Mouse (Mus musculus) forebrain, embryonic 10.5 days (tissue): ENCODE results near the gene Gm28043. TPM values are rescaled to one million over a fixed set of nuclear protein-coding genes. Genes with fewer than 3 reads are reported as not detected.
"Not testable (repeated sequence)": the region's sequence is repeated elsewhere in the genome, so short reads cannot be mapped to it uniquely, and the experiment has no call there.

Experiments
- DNase-seq: peaks from one replicate; pipeline ENCODE4 v3.0.0-alpha.2; 2017; ENCODE audit warnings: low spot score; ENCODE audit errors: extremely low spot score
- H3K27ac ChIP-seq: fragments of 300-500 bp; sonication (generic); 2 replicates; pipeline ENCODE4 v1.5.1; 2016; ENCODE audit warnings: mild to moderate bottlenecking
- H3K27me3 ChIP-seq: fragments of 300-500 bp; sonication (generic); 2 replicates; pipeline ENCODE4 v1.6.1; 2016; ENCODE audit warnings: mild to moderate bottlenecking; ENCODE audit not compliant: poor library complexity, severe bottlenecking
- H3K36me3 ChIP-seq: fragments of 300-500 bp; sonication (generic); replicated peaks from 2 replicates; pipeline ENCODE4 v1.6.1; 2016; ENCODE audit warnings: mild to moderate bottlenecking, moderate library complexity
- H3K4me1 ChIP-seq: fragments of 300-500 bp; sonication (generic); 2 replicates; pipeline ENCODE4 v1.6.1; 2016
- H3K4me3 ChIP-seq: fragments of 300-500 bp; sonication (generic); 2 replicates; pipeline ENCODE4 v1.5.1; 2016; ENCODE audit warnings: mild to moderate bottlenecking, moderate library complexity
- H3K9me3 ChIP-seq: fragments of 300-500 bp; sonication (generic); 2 replicates; pipeline ENCODE4 v1.6.1; 2016; ENCODE audit warnings: mild to moderate bottlenecking, moderate library complexity
- WGBS: fragments of 180-500 bp; shearing (Covaris S2); methylation state at CpG from one replicate; pipeline ENCODE4 v1.1.7; 2016; 5-methylcytosine and 5-hydroxymethylcytosine counted together
- polyA plus RNA-seq: library from polyadenylated mRNA; unstranded; fragments of >200 nt; fragmentation: Nextera tagmentation; extraction: Ambion mirVana; gene quantifications from 2 replicates; pipeline ENCODE4 v1.2.1, GENCODE M21; 2016

Gene Gm28043
- polyA plus RNA-seq, 1 experiment from 2014 or later, result 3.9 TPM

DNA sequence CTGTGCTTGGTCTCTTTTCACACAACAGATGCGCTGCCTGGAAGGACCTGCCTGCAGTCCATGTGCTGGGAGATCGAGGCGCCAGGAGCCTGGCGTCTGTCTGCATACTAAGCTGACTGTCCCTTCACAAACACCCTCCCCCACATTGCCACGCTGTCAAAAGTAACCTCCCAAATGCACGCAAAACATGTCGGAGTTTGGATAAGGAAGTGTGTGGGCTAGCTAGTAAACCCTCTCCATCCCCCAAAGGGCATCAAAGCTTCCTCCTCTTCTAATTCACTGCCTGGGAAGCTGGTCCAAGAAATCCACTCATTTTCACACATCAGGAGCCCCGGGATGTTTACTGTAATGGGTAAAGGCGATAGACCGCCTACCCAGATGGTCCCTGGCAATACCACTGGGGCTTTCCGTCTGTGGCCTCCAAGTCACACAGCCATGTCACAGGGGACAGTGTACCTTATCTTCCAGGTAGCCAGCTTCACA lies 95.9 kb downstream of the Gm28043 start:
- DNase-seq, result no peak
- Histone ChIP-seq H3K27me3 (no peaks in the 10 kb centered on the region), H3K9me3 (no peaks in the 10 kb centered on the region), H3K36me3 (peaks cover 21% of the 10 kb centered on the region), H3K27ac (no peak overlapping the region), H3K4me1 (peaks cover 71% of the 10 kb centered on the region), H3K4me3 (no peak overlapping the region)
- WGBS, result 91% methylated on average over 11 of the region's 11 CpGs

DNA sequence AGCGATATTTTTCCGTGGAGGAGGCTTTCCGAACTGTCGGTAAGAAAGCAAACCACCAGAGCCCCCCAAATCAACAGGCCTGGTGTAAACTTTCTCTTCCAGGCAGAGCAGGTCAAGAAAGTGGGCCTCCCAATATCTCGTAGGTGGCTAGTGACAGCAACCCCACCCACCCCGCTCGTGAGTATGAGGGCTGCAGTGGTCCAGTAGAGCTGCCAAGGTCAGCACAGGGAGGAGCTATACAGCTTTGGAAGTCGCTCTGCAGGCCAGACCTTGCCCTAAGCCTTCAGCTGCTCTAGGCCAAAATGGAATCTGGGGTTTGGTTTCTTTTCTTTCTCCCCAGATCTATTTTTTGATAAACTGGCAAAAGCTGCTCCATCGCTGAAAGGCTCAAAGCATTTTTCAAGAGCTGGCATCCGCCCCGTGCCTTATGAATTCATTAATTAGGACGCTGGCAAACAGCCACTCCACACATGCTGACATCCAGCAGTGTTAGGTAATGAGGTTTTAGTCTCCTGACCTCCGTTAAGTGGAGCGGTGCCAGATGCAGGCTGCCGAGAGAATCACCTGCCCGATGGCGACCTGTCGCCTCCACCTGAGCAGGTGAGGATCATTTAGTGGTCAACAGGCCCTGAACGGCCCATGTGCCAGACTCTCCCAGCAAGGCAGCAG lies 96.5 kb downstream of the Gm28043 start:
- no peak for DNase-seq
- H3K36me3 ChIP-seq, result peaks cover 19% of the 10 kb centered on the region
- peaks cover 74% of the 10 kb centered on the region for H3K4me1 ChIP-seq
- no peak overlapping the region for H3K4me3 ChIP-seq
- 87% methylated on average over 19 of the region's 19 CpGs for WGBS
- H3K27me3 ChIP-seq, result no peaks in the 10 kb centered on the region
- no peaks in the 10 kb centered on the region for H3K9me3 ChIP-seq
- H3K27ac ChIP-seq, result 0 out of 2 replicates have a peak overlapping the region, but pooled peaks have one; percentile 5

DNA sequence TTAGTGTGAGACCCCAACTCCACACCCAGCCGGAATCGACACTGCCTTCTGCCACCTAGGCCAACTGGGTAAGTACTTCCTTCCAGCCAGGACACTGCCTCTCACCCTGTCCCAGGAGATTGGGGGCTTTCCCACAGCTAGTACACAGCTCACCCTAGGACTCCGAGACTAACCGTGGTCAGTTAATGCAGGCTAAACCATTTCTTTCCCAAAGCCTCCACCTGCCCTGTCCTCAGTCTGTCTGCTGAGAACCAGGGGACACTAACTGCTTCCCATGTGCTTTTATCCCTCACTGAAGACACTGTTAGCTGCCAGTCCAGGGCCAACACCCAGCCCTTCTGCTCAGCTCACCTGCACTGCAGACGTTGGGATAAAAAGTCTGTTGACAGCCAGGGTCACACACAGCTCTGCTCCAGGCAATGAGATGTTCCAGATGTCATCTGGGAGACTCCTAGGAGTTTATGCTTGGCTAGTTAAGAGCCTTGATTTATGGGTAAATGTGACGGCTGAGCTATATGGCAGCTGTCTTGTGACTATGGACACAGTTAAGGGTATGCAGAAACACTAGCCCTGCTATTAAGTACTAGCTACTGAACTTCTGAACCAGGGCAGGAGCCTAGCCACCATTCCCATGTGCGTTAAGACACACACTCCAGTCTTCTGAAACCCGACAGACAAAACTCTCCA lies 97.2 kb downstream of the Gm28043 start:
- no peak for DNase-seq
- Histone ChIP-seq H3K9me3 (no peaks in the 10 kb centered on the region), H3K4me1 (peaks cover 73% of the 10 kb centered on the region), H3K4me3 (no peak overlapping the region), H3K27ac (peak overlapping the region; percentile 25; the same call in 1 of the 2 replicates), H3K36me3 (peaks cover 16% of the 10 kb centered on the region; the same call in 1 of the 2 replicates), H3K27me3 (no peaks in the 10 kb centered on the region)
- WGBS, result 89% methylated on average over 8 of the region's 8 CpGs

DNA sequence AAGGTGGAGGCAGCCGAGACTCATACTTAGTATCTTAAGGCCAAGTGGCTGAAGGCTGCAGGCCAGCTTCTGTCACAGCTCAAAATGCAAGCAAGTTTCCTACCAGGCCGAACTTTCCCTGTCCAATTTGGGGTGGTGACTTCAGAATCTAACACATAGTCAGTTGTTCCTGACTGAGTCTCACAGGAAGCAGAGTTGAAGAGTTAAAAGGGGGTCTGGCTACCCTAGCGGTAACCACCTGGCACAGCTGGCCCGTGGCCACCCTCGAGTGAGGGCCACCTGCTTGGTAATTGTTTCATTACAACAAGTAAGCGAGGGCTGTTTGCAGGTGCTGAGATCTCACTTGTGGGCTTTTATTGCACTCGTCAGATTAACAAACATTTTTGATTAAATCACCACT lies 97.9 kb downstream of the Gm28043 start:
- 81% methylated on average over 7 of the region's 7 CpGs for WGBS
- H3K4me1 ChIP-seq, result peaks cover 72% of the 10 kb centered on the region
- H3K27me3 ChIP-seq, result no peaks in the 10 kb centered on the region
- DNase-seq, result no peak
- 0 out of 2 replicates have a peak overlapping the region, but pooled peaks have one; percentile 25 for H3K27ac ChIP-seq
- no peaks in the 10 kb centered on the region for H3K9me3 ChIP-seq
- peaks cover 16% of the 10 kb centered on the region; the same call in 1 of the 2 replicates for H3K36me3 ChIP-seq
- no peak overlapping the region for H3K4me3 ChIP-seq

DNA sequence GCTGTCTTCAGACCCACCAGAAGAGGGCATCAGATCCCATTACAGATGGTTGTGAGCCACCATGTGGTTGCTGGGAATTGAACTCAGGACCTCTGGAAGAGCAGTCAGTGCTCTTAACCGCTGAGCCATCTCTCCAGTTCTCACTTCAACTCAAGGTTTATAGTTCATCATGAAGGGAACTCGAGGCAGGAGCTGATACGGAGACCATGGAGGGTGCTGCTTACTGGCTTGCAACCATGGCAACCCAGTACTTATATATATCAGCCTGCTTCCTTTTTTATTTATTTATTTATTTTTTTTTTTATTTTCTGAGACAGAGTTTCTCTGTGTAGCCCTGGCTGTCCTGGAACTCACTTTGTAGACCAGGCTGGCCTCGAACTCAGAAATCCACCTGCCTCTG lies 99.1 kb downstream of the Gm28043 start:
- not testable (repeated sequence) for H3K4me3 ChIP-seq, H3K27ac ChIP-seq, DNase-seq, H3K27me3 ChIP-seq, H3K9me3 ChIP-seq
- 95% methylated on average over 4 of the region's 4 CpGs for WGBS
- Histone ChIP-seq H3K36me3 (peaks cover 16% of the 10 kb centered on the region; the same call in 1 of the 2 replicates), H3K4me1 (peaks cover 60% of the 10 kb centered on the region)

DNA sequence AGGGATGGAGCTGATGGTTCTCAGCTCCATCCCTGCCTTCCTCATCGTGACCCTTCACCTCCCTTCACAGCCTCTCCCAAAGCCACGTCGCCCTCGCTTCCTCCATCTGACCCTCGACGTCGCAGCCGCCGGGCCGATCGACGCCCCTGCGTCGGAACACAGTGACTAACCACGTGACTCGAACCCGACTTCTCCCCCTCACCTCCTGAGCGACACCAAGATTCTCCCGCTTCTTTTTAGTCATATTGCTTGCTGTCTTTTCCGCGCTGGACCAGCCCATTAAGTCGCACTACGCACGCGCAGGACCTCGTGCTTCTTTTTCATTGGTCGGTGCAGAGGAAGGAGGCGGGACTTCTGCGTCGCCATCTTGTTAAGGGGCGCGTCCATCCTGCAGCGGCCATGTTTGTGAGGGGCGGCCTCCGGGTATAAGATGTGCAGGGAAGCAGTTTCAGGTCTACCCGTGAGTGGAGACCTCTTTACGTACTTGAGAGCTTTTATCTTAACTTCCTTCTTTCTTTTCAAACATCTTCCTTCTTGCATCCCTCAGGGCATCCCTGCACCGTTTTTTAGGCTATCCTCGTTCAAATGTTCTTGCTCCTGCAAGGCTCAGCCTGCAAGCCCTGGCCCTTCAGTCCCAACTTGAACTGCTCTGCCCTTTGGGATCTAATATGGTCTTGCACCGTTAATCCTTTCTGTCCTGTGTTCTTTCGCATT lies 102.2 kb downstream of the Gm28043 start, which contains the start of gene Ccdc167:
TSS of gene Ccdc167 (minus strand) at position 313 of the 714 bp plus-strand sequence.
- peak within 1 kb of the TSS; percentile 61 for H3K4me3 ChIP-seq
- H3K9me3 ChIP-seq, result no peaks in the 10 kb centered on the region
- peaks cover 5% of the 10 kb centered on the region; the same call in 1 of the 2 replicates for H3K27me3 ChIP-seq
- H3K36me3 ChIP-seq, result peaks cover 11% of the 10 kb centered on the region; the same call in 1 of the 2 replicates
- H3K4me1 ChIP-seq, result peaks cover 28% of the 10 kb centered on the region
- H3K27ac ChIP-seq, result peak within 1 kb of the TSS; percentile 89
- WGBS, result 7% methylated on average over 41 of the region's 41 CpGs
- peak; percentile 98 for DNase-seq

DNA sequence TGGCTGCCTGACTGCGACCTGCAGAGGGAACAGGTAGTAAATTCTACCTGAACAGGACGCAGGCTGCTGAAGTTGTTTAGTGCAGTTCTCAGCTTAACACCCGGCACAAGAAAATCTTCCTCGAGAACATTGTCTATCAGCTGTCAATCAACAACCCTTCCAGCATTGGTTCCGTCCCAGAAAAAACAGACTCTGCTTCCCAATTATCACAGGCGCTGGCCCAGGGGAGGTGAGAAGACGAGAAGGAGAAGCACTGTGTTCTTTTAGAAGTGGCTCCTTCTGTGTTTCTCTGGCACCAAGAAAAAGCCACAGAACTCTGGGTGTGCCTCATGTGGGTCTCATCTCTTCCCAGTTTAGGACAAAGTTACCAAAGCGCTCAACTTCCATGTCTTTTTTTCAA lies 104.0 kb downstream of the Gm28043 start:
- H3K9me3 ChIP-seq, result no peaks in the 10 kb centered on the region
- 93% methylated on average over 8 of the region's 8 CpGs for WGBS
- H3K27me3 ChIP-seq, result peaks cover 5% of the 10 kb centered on the region; the same call in 1 of the 2 replicates
- DNase-seq, result no peak
- no peak overlapping the region for H3K27ac ChIP-seq
- no peak overlapping the region for H3K4me3 ChIP-seq
- H3K4me1 ChIP-seq, result peaks cover 16% of the 10 kb centered on the region
- H3K36me3 ChIP-seq, result peaks cover 11% of the 10 kb centered on the region; the same call in 1 of the 2 replicates

DNA sequence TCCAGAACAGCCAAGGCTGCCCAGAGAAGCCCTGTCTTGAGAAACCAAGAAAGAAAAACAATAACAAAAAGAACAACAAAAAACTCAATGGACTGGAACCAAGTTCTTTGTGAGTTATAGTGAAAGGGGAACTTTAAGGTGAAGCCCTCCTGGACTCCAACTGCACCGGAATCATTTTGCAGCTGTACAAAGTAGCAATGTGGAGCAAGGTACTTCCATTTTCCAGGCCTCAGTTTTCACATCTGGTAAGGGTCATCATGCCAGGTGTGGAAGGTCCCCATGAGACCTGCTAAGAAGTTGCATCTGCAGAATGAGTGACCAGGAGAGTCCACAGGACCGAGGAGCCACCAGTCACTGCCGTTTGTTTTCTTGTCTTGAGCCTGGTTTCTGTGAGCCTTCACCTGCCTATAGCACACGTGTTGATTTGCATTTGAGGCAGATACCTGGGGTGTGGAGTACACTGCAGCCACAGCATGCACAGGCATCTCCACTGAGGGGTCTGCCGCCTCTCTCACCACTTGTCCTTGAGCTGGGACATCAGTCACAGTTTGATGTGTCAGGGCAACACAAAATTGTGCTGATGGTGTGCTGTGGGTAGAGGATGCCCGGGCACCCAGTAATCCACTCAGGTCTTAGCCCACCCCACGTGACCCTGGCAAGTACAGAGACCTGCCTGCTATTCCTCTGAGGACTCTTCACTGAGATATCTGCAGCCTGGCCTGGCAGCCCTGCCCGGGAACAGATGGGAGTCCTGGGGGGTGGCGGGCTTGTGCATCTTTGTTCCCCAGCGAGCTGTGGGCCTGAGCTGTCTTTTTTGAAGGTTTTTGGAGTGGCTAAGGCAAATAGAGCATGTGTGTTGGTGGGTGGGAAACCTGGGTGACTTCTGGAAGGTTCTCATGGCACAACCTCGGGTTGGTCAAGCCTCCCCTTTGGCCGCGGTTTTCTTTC lies 105.2 kb downstream of the Gm28043 start:
- 84% methylated on average over 13 of the region's 13 CpGs for WGBS
- Histone ChIP-seq H3K27me3 (peaks cover 5% of the 10 kb centered on the region; the same call in 1 of the 2 replicates), H3K9me3 (no peaks in the 10 kb centered on the region), H3K4me3 (no peak overlapping the region), H3K27ac (no peak overlapping the region), H3K4me1 (peaks cover 16% of the 10 kb centered on the region), H3K36me3 (0 out of 2 replicates have a peak, but pooled peaks cover 3% of the 10 kb centered on the region)
- DNase-seq, result no peak

DNA sequence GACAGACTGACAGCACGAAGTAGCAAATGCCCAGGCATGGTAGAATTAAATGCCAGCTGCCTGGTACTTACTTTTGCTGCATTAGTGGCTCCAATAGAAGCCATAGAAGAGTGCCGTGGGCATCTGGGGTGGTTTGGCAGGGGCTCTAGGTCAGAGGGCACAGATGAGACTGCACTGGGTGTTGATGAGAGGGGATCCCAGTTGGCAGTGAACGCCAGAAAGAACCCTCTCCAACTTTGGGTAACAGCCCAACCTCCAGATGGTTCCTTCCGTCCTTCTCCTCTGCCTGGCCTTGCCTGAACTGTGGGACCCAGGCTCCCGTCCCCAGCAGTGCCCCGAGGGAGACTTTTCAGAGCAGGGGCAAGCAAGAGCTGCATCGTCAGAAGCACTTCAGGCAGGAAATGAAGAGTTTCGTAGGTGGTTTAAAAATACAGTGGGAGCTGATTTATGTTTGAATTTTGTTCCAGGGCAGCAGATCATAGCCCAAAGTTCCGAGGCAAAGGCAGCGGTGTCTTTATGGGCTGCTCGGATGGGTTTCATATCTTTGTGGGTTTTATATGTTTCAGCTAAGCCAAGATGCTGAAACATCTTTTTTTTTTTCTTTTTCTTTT lies 106.2 kb downstream of the Gm28043 start:
- Histone ChIP-seq H3K4me1 (peaks cover 15% of the 10 kb centered on the region), H3K4me3 (no peak overlapping the region), H3K27me3 (peaks cover 5% of the 10 kb centered on the region; the same call in 1 of the 2 replicates), H3K27ac (no peak overlapping the region), H3K9me3 (no peaks in the 10 kb centered on the region), H3K36me3 (no peaks in the 10 kb centered on the region)
- 81% methylated on average over 11 of the region's 11 CpGs for WGBS
- DNase-seq, result no peak

DNA sequence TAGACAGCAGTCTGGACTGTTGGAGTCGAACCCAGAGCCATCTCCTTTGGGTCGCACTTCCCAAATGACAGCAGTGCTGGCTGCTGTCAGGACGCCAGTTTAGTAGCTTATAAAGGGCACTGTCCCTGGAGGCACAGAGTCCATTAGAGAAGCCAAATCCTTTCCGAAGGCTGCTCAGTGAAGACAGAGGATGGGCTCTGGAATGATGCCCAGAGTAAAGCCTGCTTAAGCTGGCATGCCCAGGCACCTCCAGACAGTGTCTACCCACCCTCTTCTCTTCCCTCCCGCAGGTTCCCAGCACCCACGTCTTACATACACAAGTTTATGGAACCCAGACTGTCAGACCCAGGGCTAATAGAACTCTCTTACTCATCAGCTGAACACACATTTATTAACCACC lies 109.9 kb downstream of the Gm28043 start:
- Histone ChIP-seq H3K36me3 (no peaks in the 10 kb centered on the region), H3K27ac (no peak overlapping the region), H3K27me3 (peaks cover 5% of the 10 kb centered on the region; the same call in 1 of the 2 replicates), H3K4me3 (no peak overlapping the region), H3K9me3 (no peaks in the 10 kb centered on the region), H3K4me1 (no peaks in the 10 kb centered on the region)
- no peak for DNase-seq
- WGBS, result 85% methylated on average over 6 of the region's 6 CpGs

DNA sequence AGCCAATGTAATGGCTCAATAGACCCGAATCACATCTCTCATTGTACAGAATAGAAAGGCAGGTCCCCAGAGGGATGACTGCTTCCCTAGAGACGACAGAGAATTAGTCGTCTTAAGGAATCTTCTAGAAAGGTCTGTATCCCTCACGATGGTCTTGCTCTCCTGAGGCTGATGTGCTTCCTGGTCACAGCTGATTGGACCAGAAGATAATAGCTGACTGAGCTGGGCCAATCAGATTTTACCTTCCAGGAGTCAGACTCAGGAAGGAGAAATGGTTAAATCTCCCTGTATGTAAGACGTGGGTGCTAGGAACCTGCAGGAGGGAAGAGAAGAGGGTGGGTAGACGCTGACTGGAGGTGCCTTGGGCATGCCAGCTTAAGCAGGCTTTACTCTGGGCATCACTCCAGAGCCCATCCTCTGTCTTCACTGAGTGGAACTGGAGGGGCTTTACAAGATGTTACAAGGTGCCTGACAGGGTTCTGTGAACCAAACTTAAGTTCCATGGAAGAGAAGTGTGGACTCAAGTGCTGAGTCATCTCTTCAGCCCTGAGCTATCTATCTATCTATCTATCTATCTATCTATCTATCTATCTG lies 110.4 kb downstream of the Gm28043 start:
- H3K36me3 ChIP-seq, result no peaks in the 10 kb centered on the region
- no peak overlapping the region for H3K27ac ChIP-seq
- H3K9me3 ChIP-seq, result no peaks in the 10 kb centered on the region
- 78% methylated on average over 6 of the region's 6 CpGs for WGBS
- H3K4me3 ChIP-seq, result no peak overlapping the region
- DNase-seq, result no peak
- H3K27me3 ChIP-seq, result peaks cover 3% of the 10 kb centered on the region; the same call in 1 of the 2 replicates
- peaks cover 3% of the 10 kb centered on the region for H3K4me1 ChIP-seq
